In the genomic region with DNA sequence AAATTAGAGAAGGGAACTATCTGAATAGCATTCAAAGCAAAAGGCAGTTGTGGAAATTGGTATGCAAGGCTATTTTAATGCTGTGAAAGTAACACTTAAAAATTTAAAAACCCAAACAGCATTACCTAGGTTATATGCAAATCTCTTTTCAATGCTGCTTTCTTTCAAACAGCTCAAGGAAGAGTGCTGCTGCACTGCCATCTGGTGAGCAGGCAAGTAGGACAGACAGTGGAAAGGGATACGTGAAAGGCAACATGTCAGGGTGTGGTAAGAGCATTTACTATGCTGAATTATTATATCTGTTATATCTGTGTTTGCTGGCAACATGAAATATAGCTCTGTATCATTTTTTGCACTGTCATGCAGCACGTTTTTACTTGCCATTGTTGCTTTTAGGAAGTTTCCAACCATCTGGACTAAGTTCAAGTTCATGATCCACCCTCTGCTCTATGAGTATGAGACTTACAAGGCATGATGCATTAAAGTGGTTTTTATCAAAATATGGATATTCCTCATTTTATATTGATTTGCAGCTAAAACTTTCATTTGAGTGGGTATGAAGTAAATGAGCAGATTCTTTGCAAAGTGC, we compare ENCODE assay signal across 11 mouse cellular contexts.
DNase-seq lines count a peak whose midpoint lies in the region; ATAC-seq and TF ChIP-seq lines count a peak whose summit lies in the region.
"Had no signal": no experiment of that assay in that cellular context is flagged by ENCODE, and none has a peak within 500 bp of the region (broad histone marks: within the 10 kb centered on the region; RNA-seq: fewer than 3 reads in every experiment).

No protein-coding gene starts in this region.

- intact Hi-C loops in left cerebral cortex, adult 2 months (cut with DNase I), result loop anchor here (10.0 kb wide), 1 partner anchor 1502 kb away; a partner anchor contains a TSS

- peak; percentile 73 for TF ChIP-seq CTCF in forebrain, postnatal 0 days (IDR thresholded peaks at IDR 0.05; ENCODE audit: low read depth)
- TF ChIP-seq CTCF in left cerebral cortex, adult 2 months (IDR thresholded peaks at IDR 0.05), result peak; percentile 67

- peaks cover 7% of the 10 kb centered on the region; the same call in 1 of the 2 replicates for H3K4me1 ChIP-seq in hindbrain, embryonic 10.5 days (replicated peaks)
- no peaks in the 10 kb centered on the region for H3K4me1 ChIP-seq in hindbrain, embryonic 13.5 days (replicated peaks)
- H3K4me1 ChIP-seq in forebrain, postnatal 0 days (ENCODE audit: insufficient read depth), result 0 out of 2 replicates have a peak, but pooled peaks cover 4% of the 10 kb centered on the region
- H3K4me1 ChIP-seq: limb, embryonic 13.5 days; neural tube, embryonic 15.5 days had no signal

- H3K4me2 ChIP-seq in hindbrain, embryonic 13.5 days, result no peak overlapping the region
- H3K4me2 ChIP-seq in forebrain, postnatal 0 days (ENCODE audit: low read depth), result no peak overlapping the region
- H3K4me2 ChIP-seq: limb, embryonic 13.5 days; neural tube, embryonic 15.5 days had no signal

- no peak for ATAC-seq in hindbrain, embryonic 13.5 days (ENCODE audit: low FRiP score)
- ATAC-seq in forebrain, postnatal 0 days, result peak; percentile 83
- no peak for ATAC-seq in activated CD4-positive, CD25-positive, alpha-beta regulatory T cell, adult 4 months

- no peak overlapping the region for H3K27ac ChIP-seq in hindbrain, embryonic 10.5 days
- H3K27ac ChIP-seq in hindbrain, embryonic 13.5 days, result no peak overlapping the region
- no peak overlapping the region for H3K27ac ChIP-seq in forebrain, postnatal 0 days (ENCODE audit: low read depth, low read length)
- no peak overlapping the region for H3K27ac ChIP-seq in left cerebral cortex, adult 2 months
- H3K27ac ChIP-seq: limb, embryonic 13.5 days; neural tube, embryonic 15.5 days had no signal

- H3K36me3 ChIP-seq in hindbrain, embryonic 10.5 days, result no peaks in the 10 kb centered on the region
- H3K36me3 ChIP-seq in hindbrain, embryonic 13.5 days, result no peaks in the 10 kb centered on the region
- no peaks in the 10 kb centered on the region for H3K36me3 ChIP-seq in forebrain, postnatal 0 days (ENCODE audit: insufficient read depth)
- H3K36me3 ChIP-seq: limb, embryonic 13.5 days; neural tube, embryonic 15.5 days had no signal

- H3K9ac ChIP-seq in hindbrain, embryonic 13.5 days, result no peak overlapping the region
- no peak overlapping the region for H3K9ac ChIP-seq in forebrain, postnatal 0 days
- H3K9ac ChIP-seq: limb, embryonic 13.5 days; neural tube, embryonic 15.5 days had no signal

- peak; percentile 3 for DNase-seq in hindbrain, embryonic 10.5 days (ENCODE audit: low spot score)
- peak; percentile 67 for DNase-seq in forebrain, postnatal 0 days
- DNase-seq in left cerebral cortex, adult 2 months (ENCODE audit: extremely low spot score in 1 of 2, low spot score in 2 of 2), result peak; percentile 22 to 42
- peak; percentile 24 to 42 for DNase-seq in right cerebral cortex, postnatal 36 days (ENCODE audit: low spot score in 2 of 2)
- no peak for DNase-seq in urinary bladder, postnatal 14 days (ENCODE audit: low spot score)
- DNase-seq in heart, adult 11 months, result no peak

- no peak overlapping the region for H3K4me3 ChIP-seq in hindbrain, embryonic 10.5 days
- H3K4me3 ChIP-seq in hindbrain, embryonic 13.5 days, result no peak overlapping the region
- no peak overlapping the region for H3K4me3 ChIP-seq in forebrain, postnatal 0 days (ENCODE audit: low read depth, low read length)
- H3K4me3 ChIP-seq in left cerebral cortex, adult 2 months, result no peak overlapping the region
- H3K4me3 ChIP-seq: erythroblast, embryonic 14.5 days; limb, embryonic 13.5 days; neural tube, embryonic 15.5 days had no signal

- no peaks in the 10 kb centered on the region for H3K27me3 ChIP-seq in hindbrain, embryonic 10.5 days (ENCODE audit: insufficient read depth, poor library complexity, severe bottlenecking)
- no peaks in the 10 kb centered on the region for H3K27me3 ChIP-seq in hindbrain, embryonic 13.5 days
- no peaks in the 10 kb centered on the region for H3K27me3 ChIP-seq in forebrain, postnatal 0 days (ENCODE audit: insufficient read depth, low read length)
- H3K27me3 ChIP-seq: limb, embryonic 13.5 days; neural tube, embryonic 15.5 days had no signal

- WGBS in hindbrain, embryonic 10.5 days, result 30% methylated on average over 2 of the region's 2 CpGs
- WGBS in hindbrain, embryonic 13.5 days, result 32% methylated on average over 2 of the region's 2 CpGs
- WGBS in forebrain, postnatal 0 days, result 20% methylated on average over 2 of the region's 2 CpGs

- H3K9me3 ChIP-seq in hindbrain, embryonic 10.5 days, result no peaks in the 10 kb centered on the region
- H3K9me3 ChIP-seq in hindbrain, embryonic 13.5 days, result no peaks in the 10 kb centered on the region
- H3K9me3 ChIP-seq in forebrain, postnatal 0 days (ENCODE audit: low read length), result no peaks in the 10 kb centered on the region
- H3K9me3 ChIP-seq: limb, embryonic 13.5 days; neural tube, embryonic 15.5 days had no signal

Comparison
In these comparisons a context has a peak if more than half of its experiments do, and no peak if none do; other contexts are left out.
1. DNase-seq: peak in hindbrain, embryonic 10.5 days (single experiment), forebrain, postnatal 0 days (single experiment), left cerebral cortex, adult 2 months (2 of 2) and right cerebral cortex, postnatal 36 days (2 of 2); none in urinary bladder, postnatal 14 days (single experiment) and heart, adult 11 months (single experiment).